Mouse (Mus musculus): ENCODE measurements around the gene Zkscan17.

Gene Zkscan17

GRCm38 (mm10) chr11:59505839-59506712, 20.5 kb downstream of the Zkscan17 start:
- peaks cover 6% of the 10 kb centered on the region; the same call in 1 of the 2 replicates for H3K36me3 ChIP-seq (ENCODE audit: control insufficient read depth, insufficient read depth, low read length, poor library complexity, severe bottlenecking)
- DNase-seq (ENCODE audit: low read depth, low spot score), result peak; percentile 81
- H3K27me3 ChIP-seq (ENCODE audit: control insufficient read depth, insufficient read depth, low read length, poor library complexity, severe bottlenecking), result no peaks in the 10 kb centered on the region

DNA sequence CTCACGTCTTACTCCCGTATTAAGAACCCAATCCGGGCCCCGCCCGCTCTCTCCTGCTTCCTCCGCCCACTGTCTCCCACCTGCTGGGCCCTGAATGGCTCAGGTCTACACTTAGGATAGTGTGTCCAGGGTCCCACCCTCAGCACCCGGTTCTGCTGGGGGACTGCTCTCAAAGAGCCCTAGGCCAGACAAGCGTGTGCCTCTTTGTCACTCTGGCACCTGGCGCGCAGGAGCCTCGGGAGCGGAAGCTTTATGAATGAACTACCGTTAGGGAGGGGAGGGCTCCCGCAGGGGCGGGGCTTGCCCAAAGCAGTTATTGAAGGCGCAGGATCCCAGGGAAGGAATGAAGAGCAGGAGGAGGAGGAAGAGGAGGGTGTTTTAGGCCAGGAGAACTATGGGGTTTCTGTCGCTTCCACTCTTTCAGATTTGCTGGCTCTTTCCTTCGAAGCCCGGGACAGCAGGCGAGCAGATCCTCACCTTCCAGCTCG, 21.2 kb downstream of the Zkscan17 start:
- H3K27me3 ChIP-seq (ENCODE audit: control insufficient read depth, insufficient read depth, low read length, poor library complexity, severe bottlenecking), result no peaks in the 10 kb centered on the region
- peaks cover 10% of the 10 kb centered on the region; the same call in 1 of the 2 replicates for H3K36me3 ChIP-seq (ENCODE audit: control insufficient read depth, insufficient read depth, low read length, poor library complexity, severe bottlenecking)
- DNase-seq (ENCODE audit: low read depth, low spot score), result peak; percentile 60

DNA sequence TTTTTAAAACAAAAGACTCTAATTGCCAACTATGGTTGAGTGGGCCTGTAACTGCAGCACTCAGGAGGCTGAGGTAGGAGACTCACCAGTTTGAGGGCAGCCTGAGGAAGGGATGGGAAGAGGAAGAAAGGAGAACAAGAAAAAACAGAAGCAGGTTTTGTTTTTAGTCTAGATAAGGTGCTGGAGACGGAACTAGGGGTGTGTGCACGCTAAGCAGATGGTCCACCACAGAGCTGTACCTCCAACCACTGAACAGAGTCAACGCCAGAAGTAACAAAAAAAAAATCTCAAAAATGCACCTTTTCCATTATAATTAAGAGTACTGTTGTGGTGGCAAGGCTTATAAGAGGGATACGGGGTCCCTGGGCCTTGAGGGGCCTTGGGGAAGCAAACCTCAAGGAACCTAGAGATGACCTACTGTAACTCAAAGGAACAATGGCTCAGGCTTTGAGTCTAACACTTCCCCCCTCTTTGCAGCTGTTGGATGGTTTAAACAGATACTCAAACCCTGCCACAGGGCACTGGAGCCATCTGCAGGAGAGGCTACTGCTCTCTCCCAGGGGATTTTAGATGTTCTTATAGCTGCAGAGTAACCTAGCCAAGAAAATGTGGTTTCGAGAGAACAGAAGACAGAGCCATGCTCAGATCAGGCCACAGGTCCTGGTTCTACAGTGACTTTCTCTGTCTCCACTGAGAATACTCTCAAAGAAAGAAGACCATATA, 24.4 kb downstream of the Zkscan17 start:
- H3K27me3 ChIP-seq (ENCODE audit: control insufficient read depth, insufficient read depth, low read length, poor library complexity, severe bottlenecking), result no peaks in the 10 kb centered on the region
- peaks cover 16% of the 10 kb centered on the region; the same call in 1 of the 2 replicates for H3K36me3 ChIP-seq (ENCODE audit: control insufficient read depth, insufficient read depth, low read length, poor library complexity, severe bottlenecking)
- no peak for DNase-seq (ENCODE audit: low read depth, low spot score)

DNA sequence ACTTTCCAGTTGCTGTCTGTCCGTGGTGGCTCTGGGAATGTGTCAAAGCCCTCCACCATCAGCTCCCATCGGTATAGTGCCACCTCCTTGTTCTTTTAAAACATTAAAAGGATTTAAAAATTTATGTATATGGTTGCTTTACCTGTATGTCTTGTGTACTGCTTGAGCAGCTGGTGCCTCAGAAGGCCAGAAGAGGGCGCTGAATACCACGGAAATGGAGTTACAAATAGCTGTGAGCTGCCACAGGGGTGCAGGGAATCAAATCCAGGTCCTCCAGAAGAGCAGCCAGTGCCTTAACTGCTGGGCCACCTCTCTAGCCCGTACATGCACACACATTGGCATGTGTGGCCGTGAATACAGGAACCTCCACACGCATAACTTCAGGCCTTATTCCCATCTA, 28.8 kb downstream of the Zkscan17 start:
- DNase-seq (ENCODE audit: low read depth, low spot score), result no peak
- H3K36me3 ChIP-seq (ENCODE audit: control insufficient read depth, insufficient read depth, low read length, poor library complexity, severe bottlenecking), result peaks cover 13% of the 10 kb centered on the region
- H3K27me3 ChIP-seq (ENCODE audit: control insufficient read depth, insufficient read depth, low read length, poor library complexity, severe bottlenecking), result no peaks in the 10 kb centered on the region

- no peak for DNase-seq (ENCODE audit: low read depth, low spot score)
- H3K27me3 ChIP-seq (ENCODE audit: control insufficient read depth, insufficient read depth, low read length, poor library complexity, severe bottlenecking), result no peaks in the 10 kb centered on the region
- H3K36me3 ChIP-seq (ENCODE audit: control insufficient read depth, insufficient read depth, low read length, poor library complexity, severe bottlenecking), result peaks cover 13% of the 10 kb centered on the region
These were observed 29.8 kb downstream of the Zkscan17 start for GRCm38 (mm10) chr11:59496672-59497310.

DNA sequence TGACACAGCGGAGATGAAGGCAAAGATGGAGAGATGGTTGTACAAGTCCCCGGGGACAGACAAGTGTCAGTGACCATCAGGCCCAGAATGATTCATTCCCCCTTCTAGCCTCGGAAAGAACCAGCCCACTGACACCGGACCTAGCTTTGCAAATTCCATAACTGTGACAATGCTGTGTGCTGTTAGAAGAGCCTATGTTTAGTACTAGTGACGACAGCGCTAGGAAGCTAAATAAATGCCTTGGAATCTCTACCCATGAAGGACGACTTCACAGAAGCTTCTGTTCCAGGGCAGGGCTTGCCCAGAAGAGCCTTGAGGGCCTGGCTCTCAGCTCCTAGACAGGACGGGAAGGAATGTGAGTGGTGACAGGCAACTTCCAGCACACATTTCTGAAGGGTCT, 40.3 kb downstream of the Zkscan17 start:
- no peaks in the 10 kb centered on the region for H3K27me3 ChIP-seq (ENCODE audit: control insufficient read depth, insufficient read depth, low read length, poor library complexity, severe bottlenecking)
- no peaks in the 10 kb centered on the region; the same call in 1 of the 2 replicates for H3K36me3 ChIP-seq (ENCODE audit: control insufficient read depth, insufficient read depth, low read length, poor library complexity, severe bottlenecking)
- DNase-seq (ENCODE audit: low read depth, low spot score), result no peak

DNA sequence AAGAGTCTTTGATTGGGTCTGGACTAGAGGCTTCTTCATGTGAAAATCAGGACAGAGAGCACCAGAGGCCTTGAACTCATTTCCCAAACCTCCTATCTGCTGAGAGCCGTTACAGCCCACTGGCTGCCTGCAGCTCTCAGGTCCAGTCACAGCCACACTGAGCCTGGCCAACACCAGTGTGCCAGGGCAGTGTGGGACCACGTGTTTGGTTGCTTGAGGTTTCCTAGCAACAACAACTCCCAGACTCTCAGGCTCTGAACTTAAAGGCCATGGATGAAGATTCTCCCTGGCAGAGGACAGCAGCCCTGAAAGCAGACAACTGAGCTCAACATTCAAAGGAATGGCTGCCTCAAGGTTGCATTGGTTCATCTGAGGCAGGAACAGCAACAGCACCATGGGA, 40.9 kb downstream of the Zkscan17 start:
- DNase-seq (ENCODE audit: low read depth, low spot score), result no peak
- H3K27me3 ChIP-seq (ENCODE audit: control insufficient read depth, insufficient read depth, low read length, poor library complexity, severe bottlenecking), result no peaks in the 10 kb centered on the region
- H3K36me3 ChIP-seq (ENCODE audit: control insufficient read depth, insufficient read depth, low read length, poor library complexity, severe bottlenecking), result no peaks in the 10 kb centered on the region; the same call in 1 of the 2 replicates

- Histone ChIP-seq H3K27me3 (ENCODE audit: control insufficient read depth, insufficient read depth, low read length, poor library complexity, severe bottlenecking) (no peaks in the 10 kb centered on the region), H3K36me3 (ENCODE audit: control insufficient read depth, insufficient read depth, low read length, poor library complexity, severe bottlenecking) (no peaks in the 10 kb centered on the region; the same call in 1 of the 2 replicates)
- DNase-seq (ENCODE audit: low read depth, low spot score), result peak; percentile 68
These were observed 43.3 kb downstream of the Zkscan17 start for GRCm38 (mm10) chr11:59483212-59483611.

DNA sequence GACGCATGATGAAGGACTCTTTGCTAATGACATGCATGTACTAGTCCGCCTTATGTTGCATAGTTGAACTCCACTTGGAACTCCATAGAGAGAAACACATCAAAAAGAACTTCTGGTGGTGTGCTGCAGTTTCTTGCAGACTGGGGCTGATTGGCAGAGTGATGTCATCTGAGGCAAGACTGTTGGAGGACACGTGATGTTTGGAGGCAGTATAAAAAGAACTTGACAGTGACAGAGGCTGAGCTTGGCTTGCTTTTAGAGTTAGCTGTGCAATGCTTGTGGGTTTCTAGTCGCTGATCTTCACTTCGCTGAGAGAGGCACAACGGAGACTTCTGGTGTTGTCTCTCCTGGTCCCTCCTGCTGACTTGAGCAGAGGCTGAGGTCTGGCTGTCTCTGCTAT, 49.3 kb downstream of the Zkscan17 start:
- DNase-seq (ENCODE audit: low read depth, low spot score), result no peak

GRCm38 (mm10) chr11:59472326-59472677, 54.2 kb downstream of the Zkscan17 start, which contains the start of gene Zfp867:
Zfp867 (minus strand) TSS chr11:59472474.
- Histone ChIP-seq H3K36me3 (ENCODE audit: control insufficient read depth, insufficient read depth, low read length, poor library complexity, severe bottlenecking) (0 out of 2 replicates have a peak, but pooled peaks cover 2% of the 10 kb centered on the region), H3K27me3 (ENCODE audit: control insufficient read depth, insufficient read depth, low read length, poor library complexity, severe bottlenecking) (no peaks in the 10 kb centered on the region)
- DNase-seq (ENCODE audit: low read depth, low spot score), result peak; percentile 90

More for the DNA sequence above, 49.3 kb downstream of the Zkscan17 start:
- Histone ChIP-seq H3K36me3 (ENCODE audit: control insufficient read depth, insufficient read depth, low read length, poor library complexity, severe bottlenecking) (no peaks in the 10 kb centered on the region), H3K27me3 (ENCODE audit: control insufficient read depth, insufficient read depth, low read length, poor library complexity, severe bottlenecking) (no peaks in the 10 kb centered on the region)

- Histone ChIP-seq H3K36me3 (ENCODE audit: control insufficient read depth, insufficient read depth, low read length, poor library complexity, severe bottlenecking) (0 out of 2 replicates have a peak, but pooled peaks cover 2% of the 10 kb centered on the region), H3K27me3 (ENCODE audit: control insufficient read depth, insufficient read depth, low read length, poor library complexity, severe bottlenecking) (no peaks in the 10 kb centered on the region)
- DNase-seq (ENCODE audit: low read depth, low spot score), result peak; percentile 24
These were observed 54.9 kb downstream of the Zkscan17 start for GRCm38 (mm10) chr11:59471413-59472325.

- H3K36me3 ChIP-seq (ENCODE audit: control insufficient read depth, insufficient read depth, low read length, poor library complexity, severe bottlenecking), result peaks cover 9% of the 10 kb centered on the region
- H3K27me3 ChIP-seq (ENCODE audit: control insufficient read depth, insufficient read depth, low read length, poor library complexity, severe bottlenecking), result no peaks in the 10 kb centered on the region
- no peak for DNase-seq (ENCODE audit: low read depth, low spot score)
These were observed 66.1 kb downstream of the Zkscan17 start for GRCm38 (mm10) chr11:59460459-59460858.

- no peak for DNase-seq (ENCODE audit: low read depth, low spot score)
- H3K36me3 ChIP-seq (ENCODE audit: control insufficient read depth, insufficient read depth, low read length, poor library complexity, severe bottlenecking), result peaks cover 8% of the 10 kb centered on the region
- H3K27me3 ChIP-seq (ENCODE audit: control insufficient read depth, insufficient read depth, low read length, poor library complexity, severe bottlenecking), result no peaks in the 10 kb centered on the region
These were observed 67.6 kb downstream of the Zkscan17 start for GRCm38 (mm10) chr11:59458973-59459372.

DNA sequence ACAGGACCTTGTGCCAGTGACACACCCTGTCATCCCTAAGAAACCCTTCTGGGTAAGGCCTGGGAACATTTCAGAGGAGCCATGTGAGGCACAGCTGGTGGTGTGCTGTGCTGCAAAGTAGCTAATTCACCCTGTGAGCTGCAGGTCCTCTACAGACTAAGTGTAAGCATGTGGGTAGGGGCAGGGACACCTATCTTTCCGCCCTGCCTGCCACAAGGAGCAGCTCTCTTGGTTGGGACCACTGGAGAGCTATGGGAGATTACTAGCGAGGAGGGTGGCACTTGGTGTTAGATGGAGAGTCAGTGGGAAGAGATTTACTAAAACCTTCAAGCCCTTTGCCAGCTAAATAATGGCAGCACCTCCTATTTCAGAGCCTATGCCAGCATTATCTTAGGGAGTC, 69.7 kb downstream of the Zkscan17 start:
- H3K36me3 ChIP-seq (ENCODE audit: control insufficient read depth, insufficient read depth, low read length, poor library complexity, severe bottlenecking), result no peaks in the 10 kb centered on the region
- no peak for DNase-seq (ENCODE audit: low read depth, low spot score)
- no peaks in the 10 kb centered on the region for H3K27me3 ChIP-seq (ENCODE audit: control insufficient read depth, insufficient read depth, low read length, poor library complexity, severe bottlenecking)

All from splenic B cell, adult 2 months (primary cell).